Mouse (Mus musculus) heart, postnatal 0 days (tissue): ENCODE measurements around the gene Plekhm2.

ENCODE experiments used
- CTCF ChIP-seq: IDR thresholded peaks from 2 replicates; pipeline ENCODE4 v1.5.1; 2016; ENCODE audit warnings: antibody characterized with exemption, control low read depth, low read depth
- EP300 ChIP-seq: IDR thresholded peaks from 2 replicates; pipeline ENCODE4 v1.6.1; 2016; ENCODE audit warnings: antibody characterized with exemption, low read depth

GRCm38 (mm10) chr4:141621297-141621696, 43.4 kb downstream of the Plekhm2 start:
- TF ChIP-seq CTCF (no peak), EP300 (no peak)
